24 mouse cellular contexts compared by ENCODE assay signal in the genomic region with DNA sequence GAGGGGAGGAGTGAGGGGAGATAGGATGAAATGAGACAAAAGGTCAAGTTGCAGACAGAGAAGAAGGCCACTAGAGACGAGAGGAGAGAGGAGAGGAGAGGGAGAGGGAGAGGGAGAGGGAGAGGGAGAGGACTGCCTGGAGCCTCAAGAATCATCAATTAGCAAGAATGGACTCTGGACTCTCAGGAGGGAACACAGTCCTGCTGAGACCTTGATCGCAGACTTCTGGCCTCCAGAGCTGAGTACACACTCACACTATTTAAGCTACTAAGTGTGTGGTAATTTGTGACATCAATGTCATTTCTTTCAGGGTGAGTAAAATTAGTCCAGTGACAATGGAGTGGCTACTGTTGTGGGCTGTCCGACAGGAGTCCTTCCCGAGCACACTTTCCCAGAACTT.
A peak's percentile ranks its signal among the peaks of the same experiment; 100 is the strongest.
DNase-seq lines count a peak whose midpoint lies in the region; ATAC-seq and TF ChIP-seq lines count a peak whose summit lies in the region.
"Had no signal": no experiment of that assay in that cellular context is flagged by ENCODE, and none has a peak within 500 bp of the region (broad histone marks: within the 10 kb centered on the region; RNA-seq: fewer than 3 reads in every experiment).

No protein-coding gene starts in this region.

- no peak overlapping the region for H3K4me3 ChIP-seq in kidney, adult 2 months (ENCODE audit: insufficient read depth, low read depth, low read length)
- no peak overlapping the region for H3K4me3 ChIP-seq in intestine, embryonic 15.5 days (replicated peaks)
- H3K4me3 ChIP-seq in intestine, postnatal 0 days (ENCODE audit: low read depth, low read length), result no peak overlapping the region
- H3K4me3 ChIP-seq: embryonic facial prominence, embryonic 10.5 days; embryonic facial prominence, embryonic 12.5 days; forebrain, embryonic 13.5 days; forebrain, embryonic 15.5 days had no signal

- no peaks in the 10 kb centered on the region for H3K27me3 ChIP-seq in kidney, adult 2 months (replicated peaks; ENCODE audit: control insufficient read depth, insufficient read depth, low read length)
- no peaks in the 10 kb centered on the region for H3K27me3 ChIP-seq in intestine, embryonic 15.5 days (replicated peaks)
- no peaks in the 10 kb centered on the region for H3K27me3 ChIP-seq in intestine, postnatal 0 days (replicated peaks; ENCODE audit: control insufficient read depth, insufficient read depth, low read length)
- H3K27me3 ChIP-seq: CH12.LX; embryonic facial prominence, embryonic 12.5 days; forebrain, embryonic 13.5 days; forebrain, embryonic 15.5 days had no signal

- 78% methylated on average over 3 of the region's 4 CpGs for WGBS in kidney, adult 2 months
- 72% methylated on average over 3 of the region's 4 CpGs for WGBS in intestine, embryonic 15.5 days
- WGBS in intestine, postnatal 0 days, result 57% methylated on average over 3 of the region's 4 CpGs

- H3K4me2 ChIP-seq in intestine, embryonic 15.5 days (replicated peaks), result no peak overlapping the region
- no peak overlapping the region for H3K4me2 ChIP-seq in intestine, postnatal 0 days (replicated peaks; ENCODE audit: low read depth)
- H3K4me2 ChIP-seq: embryonic facial prominence, embryonic 12.5 days; forebrain, embryonic 13.5 days; forebrain, embryonic 15.5 days had no signal

- DNase-seq in kidney, adult 2 months, result peak; percentile 32
- DNase-seq in kidney, postnatal 36 days, result no peak
- no peak for DNase-seq in layer of hippocampus, adult 18-20 months (ENCODE audit: low spot score in 2 of 2)
- DNase-seq in layer of hippocampus, postnatal 36 days, result no peak
- DNase-seq: adrenal gland, adult 8-10 months; adrenal gland, postnatal 14 days; adrenal gland, postnatal 36 days; B cell, adult 2 months; cerebellum, adult 11-12 months; cerebellum, adult 2 months; cerebellum, adult 9-10 months; cerebellum, postnatal 10 days; cerebellum, postnatal 25 days had no signal

- no peaks in the 10 kb centered on the region for H3K9me3 ChIP-seq in intestine, embryonic 15.5 days
- no peaks in the 10 kb centered on the region for H3K9me3 ChIP-seq in intestine, postnatal 0 days (ENCODE audit: control insufficient read depth)
- H3K9me3 ChIP-seq: embryonic facial prominence, embryonic 12.5 days; forebrain, embryonic 13.5 days; forebrain, embryonic 15.5 days; G1E had no signal

- peak; percentile 86 for ATAC-seq in intestine, embryonic 15.5 days
- ATAC-seq in intestine, postnatal 0 days, result peak; percentile 72
- ATAC-seq: activated CD4-positive, CD25-positive, alpha-beta regulatory T cell, adult 4 months; CD4-positive, CD25-positive, alpha-beta regulatory T cell, adult 4 months; forebrain, embryonic 13.5 days; forebrain, embryonic 15.5 days; Patski had no signal

- no peaks in the 10 kb centered on the region; the same call in 1 of the 2 replicates for H3K4me1 ChIP-seq in kidney, adult 2 months (ENCODE audit: control insufficient read depth, insufficient read depth, low read length)
- H3K4me1 ChIP-seq in intestine, embryonic 15.5 days (replicated peaks), result peaks cover 8% of the 10 kb centered on the region; the same call in 1 of the 2 replicates
- H3K4me1 ChIP-seq in intestine, postnatal 0 days (replicated peaks; ENCODE audit: control insufficient read depth, insufficient read depth, low read length), result 0 out of 2 replicates have a peak, but pooled peaks cover 5% of the 10 kb centered on the region
- H3K4me1 ChIP-seq: forebrain, embryonic 13.5 days; forebrain, embryonic 15.5 days had no signal

- no peak for TF ChIP-seq POLR2A in kidney, adult 2 months (IDR thresholded peaks at IDR 0.05; ENCODE audit: low read depth, low read length)

- H3K36me3 ChIP-seq in kidney, adult 2 months (ENCODE audit: control insufficient read depth, insufficient read depth, low read length), result no peaks in the 10 kb centered on the region
- no peaks in the 10 kb centered on the region for H3K36me3 ChIP-seq in intestine, embryonic 15.5 days
- H3K36me3 ChIP-seq in intestine, postnatal 0 days (ENCODE audit: control insufficient read depth, insufficient read depth), result no peaks in the 10 kb centered on the region
- H3K36me3 ChIP-seq: embryonic facial prominence, embryonic 10.5 days; embryonic facial prominence, embryonic 12.5 days; forebrain, embryonic 15.5 days; G1E had no signal

- no peak for TF ChIP-seq CTCF in kidney, adult 2 months (conservative IDR thresholded peaks at IDR 0.05; ENCODE audit: insufficient read depth, insufficient read length, low read depth, low read length)
- TF ChIP-seq CTCF in intestine, postnatal 0 days (IDR thresholded peaks at IDR 0.05; ENCODE audit: low read depth), result no peak

- H3K27ac ChIP-seq in kidney, adult 2 months (ENCODE audit: insufficient read depth, low read depth, low read length), result no peak overlapping the region
- H3K27ac ChIP-seq in intestine, embryonic 15.5 days, result no peak overlapping the region
- no peak overlapping the region for H3K27ac ChIP-seq in intestine, postnatal 0 days (ENCODE audit: low read depth, low read length)
- H3K27ac ChIP-seq: embryonic facial prominence, embryonic 10.5 days; embryonic facial prominence, embryonic 12.5 days; forebrain, embryonic 13.5 days; forebrain, embryonic 15.5 days had no signal

- no peak overlapping the region for H3K9ac ChIP-seq in intestine, embryonic 15.5 days
- H3K9ac ChIP-seq in intestine, postnatal 0 days (ENCODE audit: low read depth, low read length), result no peak overlapping the region
- H3K9ac ChIP-seq: embryonic facial prominence, embryonic 12.5 days; forebrain, embryonic 13.5 days; forebrain, embryonic 15.5 days had no signal
